Mouse (Mus musculus) Patski (cell line): ENCODE data around the gene Rgs14. TPM values are rescaled to one million over a fixed set of nuclear protein-coding genes. Genes with fewer than 3 reads are reported as not detected.

Experiments used
- ATAC-seq: fragments of 100-300 bp; one replicate; pipeline ENCODE4 v1.8.0; 2021
- CTCF ChIA-PET: fragments of 350-600 bp; sonication (Branson Sonifier 250); formaldehyde crosslinking; loops from one replicate; lab custom pipeline; 2022; ENCODE audit warnings: inconsistent platforms; lab: Charles Lee
- POLR2A ChIA-PET: fragments of 350-600 bp; sonication (Branson Sonifier 250); formaldehyde crosslinking; loops from one replicate; lab custom pipeline; 2022; ENCODE audit warnings: antibody characterized with exemption, inconsistent platforms; lab: Charles Lee
- DNase-seq: peaks from one replicate; pipeline ENCODE4 v3.0.0-alpha.2; 2011; ENCODE audit warnings: low read depth, low spot score
- H3K27me3 ChIP-seq: fragments of 371-371 bp; one replicate; pipeline ENCODE4 v1.5.1; 2021
- CTCF ChIP-seq: fragments of 100-300 bp; IDR thresholded peaks from one replicate; pipeline ENCODE4 v1.5.1; 2021
- in situ Hi-C: fragments of 300-500 bp; cut with MboI; formaldehyde crosslinking; loops from 3 replicates; pipeline ENCODE4 v1.11.1; 2018; ENCODE audit warnings: low pct_unique_long_range_greater_than_20kb, mixed read lengths
- polyA plus RNA-seq: library from polyadenylated mRNA; unstranded; gene quantifications from one replicate; pipeline ENCODE4 v1.2.3, GENCODE M21; 2021

Rgs14 gene
- polyA plus RNA-seq, 1 experiment from 2014 or later = 0.54 TPM

GRCm38 (mm10) chr13:55403266-55403665, 33.7 kb downstream of the Rgs14 start:
- ChIA-PET POLR2A (interaction anchor here (0.6 kb wide), 1 partner anchor 822 kb away, joined by 3 read pairs; no protein-coding TSS in a partner anchor), CTCF (interaction anchor here (1.0 to 5.3 kb wide), 5 partner anchors 8 to 112 kb away, joined by 3 to 30 read pairs (median 4); no protein-coding TSS in a partner anchor)
- no peak for TF ChIP-seq CTCF
- DNase-seq = no peak
- in situ Hi-C loops = no loop called here
- H3K27me3 ChIP-seq = peaks cover 24% of the 10 kb centered on the region
- no peak for ATAC-seq

GRCm38 (mm10) chr13:55403935-55404852, 34.7 kb downstream of the Rgs14 start:
- DNase-seq (no peak), ATAC-seq (no peak)
- TF ChIP-seq CTCF = no peak
- POLR2A ChIA-PET = interaction anchor here (0.6 to 1.3 kb wide), 2 partner anchors 133 to 821 kb away, joined by 3 read pairs; no protein-coding TSS in a partner anchor
- peaks cover 24% of the 10 kb centered on the region for H3K27me3 ChIP-seq
- in situ Hi-C loops = no loop called here
- CTCF ChIA-PET = interaction anchor here (0.7 to 5.3 kb wide), 11 partner anchors 8 to 117 kb away, joined by 3 to 30 read pairs (median 3); partner anchors contain the start of genes Pdlim7 and Prr7

- DNase-seq = peak; percentile 4
- TF ChIP-seq CTCF = peak; percentile 89
- peak; percentile 17 for ATAC-seq
- peaks cover 18% of the 10 kb centered on the region for H3K27me3 ChIP-seq
- in situ Hi-C loops = loop anchor here (5.0 kb wide), 2 partner anchors 62 to 112 kb away; no protein-coding TSS in a partner anchor
- ChIA-PET POLR2A (interaction anchor here (0.6 to 1.3 kb wide), 2 partner anchors 10 to 132 kb away, joined by 3 read pairs; no protein-coding TSS in a partner anchor), CTCF (interaction anchor here (0.6 to 5.3 kb wide), 19 partner anchors 8 to 120 kb away, joined by 3 to 30 read pairs (median 4); partner anchors contain the start of genes Pdlim7 and Prr7)
Measured at GRCm38 (mm10) chr13:55404853-55405782, 35.6 kb downstream of the Rgs14 start.

- peaks cover 10% of the 10 kb centered on the region for H3K27me3 ChIP-seq
- DNase-seq = no peak
- CTCF ChIA-PET = interaction anchor here (0.8 to 5.3 kb wide), 16 partner anchors 8 to 120 kb away, joined by 3 to 30 read pairs (median 4); partner anchors contain the start of genes Pdlim7 and Prr7
- in situ Hi-C loops = loop anchor here (5.0 kb wide), 2 partner anchors 61 to 111 kb away; no protein-coding TSS in a partner anchor
- no peak for TF ChIP-seq CTCF
- no peak for ATAC-seq
- POLR2A ChIA-PET = interaction anchor here (0.6 to 1.3 kb wide), 2 partner anchors 11 to 131 kb away, joined by 3 read pairs; no protein-coding TSS in a partner anchor
Measured at GRCm38 (mm10) chr13:55405783-55406390, 36.4 kb downstream of the Rgs14 start.

GRCm38 (mm10) chr13:55407341-55407740, 37.8 kb downstream of the Rgs14 start:
- peaks cover 9% of the 10 kb centered on the region for H3K27me3 ChIP-seq
- in situ Hi-C loops = loop anchor here (5.0 kb wide), 2 partner anchors 60 to 110 kb away; no protein-coding TSS in a partner anchor
- CTCF ChIA-PET = interaction anchor here (0.9 to 2.0 kb wide), 4 partner anchors 60 to 118 kb away, joined by 3 to 6 read pairs (median 4); no protein-coding TSS in a partner anchor
- ATAC-seq (no peak), DNase-seq (no peak)
- no peak for TF ChIP-seq CTCF
- POLR2A ChIA-PET = no interaction called here

GRCm38 (mm10) chr13:55408546-55409120, 39.1 kb downstream of the Rgs14 start:
- DNase-seq (no peak), ATAC-seq (no peak)
- in situ Hi-C loops = loop anchor here (5.0 kb wide), 2 partner anchors 59 to 109 kb away; no protein-coding TSS in a partner anchor
- ChIA-PET POLR2A (no interaction called here), CTCF (interaction anchor here (1.0 kb wide), 1 partner anchor 105 kb away, joined by 4 read pairs; the partner anchor contains the start of gene Pdlim7)
- peaks cover under 1% of the 10 kb centered on the region for H3K27me3 ChIP-seq
- no peak for TF ChIP-seq CTCF

GRCm38 (mm10) chr13:55411826-55412225, 42.3 kb downstream of the Rgs14 start:
- H3K27me3 ChIP-seq = peaks cover 6% of the 10 kb centered on the region
- no peak for TF ChIP-seq CTCF
- ChIA-PET CTCF (interaction anchor here (1.1 kb wide), 1 partner anchor 8 kb away, joined by 3 read pairs; no protein-coding TSS in a partner anchor), POLR2A (no interaction called here)
- ATAC-seq = no peak
- in situ Hi-C loops = no loop called here
- DNase-seq = no peak

- in situ Hi-C loops = no loop called here
- ChIA-PET CTCF (interaction anchor here (1.1 to 1.4 kb wide), 2 partner anchors 8 to 9 kb away, joined by 3 read pairs; no protein-coding TSS in a partner anchor), POLR2A (no interaction called here)
- peaks cover 6% of the 10 kb centered on the region for H3K27me3 ChIP-seq
- ATAC-seq (no peak), DNase-seq (no peak)
- no peak for TF ChIP-seq CTCF
Measured at GRCm38 (mm10) chr13:55412643-55413307, 43.2 kb downstream of the Rgs14 start.
